Mouse (Mus musculus): ENCODE results near the gene Tm6sf1. TPM values are rescaled to one million over a fixed set of nuclear protein-coding genes. Genes with fewer than 3 reads are reported as not detected.

Gene Tm6sf1
- total and polyA plus RNA-seq, 2 experiments from 2014 or later: 7.0 to 12.9 TPM

DNA sequence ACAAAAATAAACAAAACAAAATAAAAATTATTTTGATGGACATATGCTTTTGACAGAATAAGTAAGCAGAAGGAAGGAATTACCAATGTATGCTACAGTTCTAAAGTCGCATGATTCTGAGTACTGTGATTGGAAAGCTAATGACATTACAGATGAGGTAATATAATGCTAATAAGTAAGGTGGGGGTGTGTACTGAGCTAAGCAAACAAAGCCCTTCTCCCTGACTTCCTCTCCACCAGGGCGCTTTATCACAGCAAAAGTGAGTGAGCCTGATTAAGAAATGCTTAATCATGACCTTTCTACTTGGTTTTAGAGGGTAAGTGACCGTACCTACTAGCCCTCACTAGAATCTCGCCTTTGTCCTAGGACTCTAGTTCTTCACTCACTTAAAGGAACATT, 61.5 kb downstream of the Tm6sf1 start:
- Histone ChIP-seq H3K4me1 (ENCODE audit: insufficient read depth) (no peaks in the 10 kb centered on the region), H3K27me3 (ENCODE audit: insufficient read depth, low read length) (no peaks in the 10 kb centered on the region), H3K9me3 (ENCODE audit: low read length) (no peaks in the 10 kb centered on the region), H3K36me3 (ENCODE audit: insufficient read depth) (no peaks in the 10 kb centered on the region), H3K27ac (ENCODE audit: low read depth, low read length) (no peak overlapping the region), H3K4me2 (ENCODE audit: low read depth) (no peak overlapping the region), H3K4me3 (ENCODE audit: low read depth, low read length) (no peak overlapping the region), H3K9ac (no peak overlapping the region)
- no peak for TF ChIP-seq CTCF (IDR thresholded peaks at IDR 0.05; ENCODE audit: low read depth)
- DNase-seq (no peak), ATAC-seq (no peak)
- WGBS: 88% methylated on average over 4 of the region's 4 CpGs

DNA sequence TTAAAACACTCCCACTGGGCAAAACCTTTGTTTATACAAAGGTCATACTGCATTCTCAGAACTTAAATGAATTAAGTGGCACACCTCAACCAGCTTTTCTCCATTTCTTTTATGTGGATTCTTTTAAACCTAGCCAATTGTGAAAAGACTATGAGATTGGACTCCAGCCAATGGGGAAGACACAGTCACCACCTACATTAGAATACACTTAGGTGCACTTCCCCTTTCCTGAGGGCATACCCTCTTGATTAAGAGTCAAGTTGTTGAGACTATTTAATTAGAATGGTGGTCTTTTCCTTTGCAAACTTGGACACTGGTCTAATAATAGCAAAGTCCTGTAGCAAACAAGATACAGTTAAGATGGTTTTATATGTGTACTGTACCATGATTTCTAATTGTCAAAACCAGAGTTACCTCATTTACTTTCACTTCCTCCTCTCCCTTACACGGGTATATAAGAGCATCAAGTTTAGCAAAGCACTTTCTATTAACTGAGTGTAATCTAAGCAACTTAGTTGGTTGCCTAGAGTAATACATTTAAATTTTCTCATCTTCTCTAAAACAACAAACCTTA, 62.7 kb downstream of the Tm6sf1 start:
- 65% methylated on average over 1 of the region's 1 CpGs for WGBS
- Histone ChIP-seq H3K9me3 (ENCODE audit: low read length) (no peaks in the 10 kb centered on the region), H3K36me3 (ENCODE audit: insufficient read depth) (no peaks in the 10 kb centered on the region), H3K4me3 (ENCODE audit: low read depth, low read length) (no peak overlapping the region), H3K27me3 (ENCODE audit: insufficient read depth, low read length) (no peaks in the 10 kb centered on the region), H3K27ac (ENCODE audit: low read depth, low read length) (no peak overlapping the region), H3K4me1 (ENCODE audit: insufficient read depth) (no peaks in the 10 kb centered on the region), H3K9ac (no peak overlapping the region), H3K4me2 (ENCODE audit: low read depth) (no peak overlapping the region)
- ATAC-seq (no peak), DNase-seq (no peak)
- no peak for TF ChIP-seq CTCF (IDR thresholded peaks at IDR 0.05; ENCODE audit: low read depth)

DNA sequence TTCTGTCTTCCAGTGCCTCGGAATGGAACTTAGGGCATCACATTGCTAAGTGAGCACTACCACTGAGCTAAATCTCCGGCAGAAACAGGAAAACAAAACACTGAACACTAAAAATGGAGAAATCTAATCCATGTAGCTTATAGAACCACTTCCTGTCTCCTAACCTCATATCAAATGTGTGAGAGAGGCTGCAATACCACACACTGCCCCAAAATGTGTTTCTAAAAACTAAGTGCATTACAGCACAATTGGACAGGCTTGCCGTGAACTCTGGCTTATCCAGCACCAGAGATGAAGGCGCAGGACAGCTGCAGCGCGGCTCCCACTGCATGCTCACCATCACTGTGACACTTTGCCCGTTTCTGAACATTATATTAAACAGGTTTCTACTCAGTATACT, 70.2 kb downstream of the Tm6sf1 start:
- Histone ChIP-seq H3K4me2 (ENCODE audit: low read depth) (no peak overlapping the region), H3K9me3 (ENCODE audit: low read length) (no peaks in the 10 kb centered on the region), H3K4me1 (ENCODE audit: insufficient read depth) (peaks cover 23% of the 10 kb centered on the region), H3K9ac (no peak overlapping the region), H3K36me3 (ENCODE audit: insufficient read depth) (no peaks in the 10 kb centered on the region), H3K27me3 (ENCODE audit: insufficient read depth, low read length) (no peaks in the 10 kb centered on the region), H3K27ac (ENCODE audit: low read depth, low read length) (no peak overlapping the region), H3K4me3 (ENCODE audit: low read depth, low read length) (no peak overlapping the region)
- TF ChIP-seq CTCF (IDR thresholded peaks at IDR 0.05; ENCODE audit: low read depth): no peak
- no peak for DNase-seq
- WGBS: 74% methylated on average over 7 of the region's 7 CpGs
- no peak for ATAC-seq

DNA sequence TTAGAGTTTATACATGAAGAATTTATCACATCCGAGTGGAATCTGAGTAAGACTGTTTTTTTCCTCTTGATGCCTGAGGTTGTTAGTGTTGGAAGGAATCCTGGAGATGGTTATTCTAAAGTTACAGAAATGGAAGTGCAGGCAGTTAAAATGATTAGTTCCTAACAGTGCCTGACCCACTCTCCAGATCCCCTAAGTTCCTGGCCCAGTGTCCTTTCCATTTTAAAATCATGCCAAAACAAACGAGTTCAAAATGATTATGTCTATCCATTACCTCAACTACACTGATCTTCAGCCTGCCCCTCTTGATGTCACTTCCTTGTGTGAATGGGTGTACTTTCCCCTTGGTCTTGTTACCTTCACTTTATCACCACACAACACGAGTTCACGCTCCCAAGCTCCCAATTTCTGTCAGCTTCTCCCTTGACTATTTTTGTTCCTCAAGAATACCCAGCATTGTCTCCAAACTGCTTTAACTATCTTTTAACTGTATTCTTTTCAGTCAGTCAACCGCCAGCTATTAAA, 73.8 kb downstream of the Tm6sf1 start:
- H3K4me2 ChIP-seq (ENCODE audit: low read depth): peak overlapping the region; percentile 61
- no peaks in the 10 kb centered on the region for H3K27me3 ChIP-seq (ENCODE audit: insufficient read depth, low read length)
- H3K4me3 ChIP-seq (ENCODE audit: low read depth, low read length): peak overlapping the region; percentile 98
- no peaks in the 10 kb centered on the region for H3K9me3 ChIP-seq (ENCODE audit: low read length)
- DNase-seq: no peak
- no peak overlapping the region for H3K27ac ChIP-seq (ENCODE audit: low read depth, low read length)
- ATAC-seq: no peak
- no peak for TF ChIP-seq CTCF (IDR thresholded peaks at IDR 0.05; ENCODE audit: low read depth)
- H3K36me3 ChIP-seq (ENCODE audit: insufficient read depth): no peaks in the 10 kb centered on the region
- peaks cover 21% of the 10 kb centered on the region for H3K4me1 ChIP-seq (ENCODE audit: insufficient read depth)
- H3K9ac ChIP-seq: peak overlapping the region; percentile 95
- WGBS: 15% methylated on average over 5 of the region's 5 CpGs

DNA sequence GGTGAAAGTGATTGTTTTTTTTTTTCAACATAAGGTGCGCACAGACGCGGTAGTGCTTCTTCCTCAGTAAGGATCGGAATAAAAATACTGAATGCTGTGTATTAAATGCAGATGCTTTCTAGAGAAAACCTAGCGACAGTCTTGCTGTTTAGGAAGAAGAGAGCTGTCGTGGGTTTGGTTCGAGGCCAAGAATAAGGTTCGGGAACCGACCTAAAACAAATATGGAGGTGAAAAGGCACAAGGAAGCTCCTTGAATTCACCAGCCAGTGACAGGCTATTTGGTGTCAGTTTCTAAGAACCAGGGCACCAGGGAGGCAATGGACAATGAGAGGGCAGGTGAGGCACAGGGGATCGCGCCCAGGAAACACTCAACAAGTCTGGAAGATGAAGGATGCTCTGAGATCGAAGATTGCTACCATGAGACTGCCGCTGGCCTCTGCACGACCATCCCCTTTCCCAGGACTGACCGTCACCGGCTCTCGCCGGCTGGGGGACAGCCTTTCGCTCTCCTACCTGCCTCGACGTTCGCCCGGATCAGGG, 74.3 kb downstream of the Tm6sf1 start:
- Histone ChIP-seq H3K36me3 (ENCODE audit: insufficient read depth) (no peaks in the 10 kb centered on the region), H3K4me3 (ENCODE audit: low read depth, low read length) (peak overlapping the region; percentile 98), H3K9me3 (ENCODE audit: low read length) (no peaks in the 10 kb centered on the region), H3K4me1 (ENCODE audit: insufficient read depth) (peaks cover 21% of the 10 kb centered on the region), H3K9ac (peak overlapping the region; percentile 95), H3K27ac (ENCODE audit: low read depth, low read length) (peak overlapping the region; percentile 95), H3K27me3 (ENCODE audit: insufficient read depth, low read length) (no peaks in the 10 kb centered on the region), H3K4me2 (ENCODE audit: low read depth) (peak overlapping the region; percentile 61)
- DNase-seq (peak; percentile 53), ATAC-seq (no peak)
- WGBS: 2% methylated on average over 23 of the region's 23 CpGs
- TF ChIP-seq CTCF (IDR thresholded peaks at IDR 0.05; ENCODE audit: low read depth): no peak

DNA sequence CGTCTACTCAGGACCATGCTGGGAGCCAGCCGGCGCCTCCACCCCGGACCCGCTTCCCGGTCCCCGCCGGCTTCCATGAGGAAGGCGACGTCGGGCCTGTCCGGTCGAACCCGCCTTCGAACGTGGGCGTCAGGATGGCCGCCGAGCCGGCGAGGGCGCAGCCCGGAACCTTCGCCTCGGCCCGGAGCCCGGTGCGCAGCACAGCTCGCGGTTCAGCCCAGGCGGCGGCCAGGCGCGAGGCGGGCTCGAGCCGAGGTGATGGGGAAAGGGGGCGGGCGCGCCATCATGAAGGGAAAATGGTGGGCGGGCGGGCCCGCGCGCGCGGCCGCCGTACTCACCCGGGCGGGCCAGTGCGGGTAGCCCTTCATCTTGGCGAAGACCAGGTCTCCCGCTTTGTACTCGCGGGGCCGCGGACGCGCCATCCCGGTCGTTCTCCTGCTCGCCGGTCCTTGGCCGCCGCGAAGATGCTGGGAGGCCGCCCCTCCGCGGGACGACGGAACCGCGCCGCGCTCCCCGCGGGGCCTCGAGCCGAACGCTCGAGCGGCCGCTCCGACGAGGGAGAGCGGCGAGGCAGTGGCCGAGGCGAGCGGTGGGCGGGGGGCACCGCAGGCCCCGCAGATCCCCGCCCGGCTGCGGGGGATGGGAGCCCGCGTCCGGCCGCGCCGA, 74.9 kb downstream of the Tm6sf1 start:
- peak; percentile 78 for ATAC-seq
- Histone ChIP-seq H3K4me3 (ENCODE audit: low read depth, low read length) (peak overlapping the region; percentile 98), H3K27ac (ENCODE audit: low read depth, low read length) (peak overlapping the region; percentile 95), H3K4me1 (ENCODE audit: insufficient read depth) (peaks cover 21% of the 10 kb centered on the region), H3K9me3 (ENCODE audit: low read length) (no peaks in the 10 kb centered on the region), H3K27me3 (ENCODE audit: insufficient read depth, low read length) (no peaks in the 10 kb centered on the region), H3K36me3 (ENCODE audit: insufficient read depth) (no peaks in the 10 kb centered on the region), H3K9ac (peak overlapping the region; percentile 95), H3K4me2 (ENCODE audit: low read depth) (peak overlapping the region; percentile 61)
- DNase-seq: peak; percentile 79
- TF ChIP-seq CTCF (IDR thresholded peaks at IDR 0.05; ENCODE audit: low read depth): no peak
- WGBS: 3% methylated on average over 93 of the region's 103 CpGs

Other genes starting within 250 kb of the Tm6sf1 start
- gene Homer2, start 151.5 kb upstream of the Tm6sf1 start, total RNA-seq (2014; rRNA removed): 23.9 and 27.9 TPM in 2 replicates
- 23.5 and 28.8 TPM in 2 replicates for gene Homer2, start 151.5 kb upstream of the Tm6sf1 start, polyA plus RNA-seq (2015; fragmentation: Nextera tagmentation; extraction: Ambion mirVana)
- 105 and 125 TPM in 2 replicates for gene Ramac, start 96.1 kb upstream of the Tm6sf1 start, total RNA-seq (2014; rRNA removed)
- gene Ramac, start 96.1 kb upstream of the Tm6sf1 start, polyA plus RNA-seq (2015; fragmentation: Nextera tagmentation; extraction: Ambion mirVana): 186 and 200 TPM in 2 replicates
- gene 3110040N11Rik, start 69.5 kb upstream of the Tm6sf1 start, total RNA-seq (2014; rRNA removed): 46.3 and 50.9 TPM in 2 replicates
- gene 3110040N11Rik, start 69.5 kb upstream of the Tm6sf1 start, polyA plus RNA-seq (2015; fragmentation: Nextera tagmentation; extraction: Ambion mirVana): 59.3 and 59.8 TPM in 2 replicates
- gene Btbd1, start 29.6 kb upstream of the Tm6sf1 start, total RNA-seq (2014; rRNA removed): 142 TPM in 2 replicates
- 101 and 104 TPM in 2 replicates for gene Btbd1, start 29.6 kb upstream of the Tm6sf1 start, polyA plus RNA-seq (2015; fragmentation: Nextera tagmentation; extraction: Ambion mirVana)
- gene Gm10160, start 3.2 kb upstream of the Tm6sf1 start, total RNA-seq (2014; rRNA removed): not detected in 2 replicates
- not detected in 2 replicates for gene Gm10160, start 3.2 kb upstream of the Tm6sf1 start, polyA plus RNA-seq (2015; fragmentation: Nextera tagmentation; extraction: Ambion mirVana)
- 158 and 191 TPM in 2 replicates for gene Hdgfl3, start 75.5 kb downstream of the Tm6sf1 start, total RNA-seq (2014; rRNA removed)
- 50.2 and 62.5 TPM in 2 replicates for gene Hdgfl3, start 75.5 kb downstream of the Tm6sf1 start, polyA plus RNA-seq (2015; fragmentation: Nextera tagmentation; extraction: Ambion mirVana)
- not detected in 2 replicates for gene Bnc1, start 133.3 kb downstream of the Tm6sf1 start, total RNA-seq (2014; rRNA removed)
- not detected in 2 replicates for gene Bnc1, start 133.3 kb downstream of the Tm6sf1 start, polyA plus RNA-seq (2015; fragmentation: Nextera tagmentation; extraction: Ambion mirVana)